Mouse (Mus musculus) embryonic fibroblast, embryonic 13.5 days (primary cell): ENCODE data around the gene Abca1.

Source experiments
- CTCF ChIP-seq: IDR thresholded peaks from 2 replicates; pipeline ENCODE4 v1.5.1; 2011; ENCODE audit warnings: mild to moderate bottlenecking, control low read depth, low read length, moderate library complexity, borderline replicate concordance; ENCODE audit not compliant: insufficient read depth
- POLR2A ChIP-seq: IDR thresholded peaks from 2 replicates; pipeline ENCODE4 v1.6.1; 2011; ENCODE audit warnings: low read depth, mild to moderate bottlenecking, control low read depth, low read length, moderate library complexity

- no peak for TF ChIP-seq CTCF
- TF ChIP-seq POLR2A: no peak
Measured at GRCm38 (mm10) chr4:53174906-53175305, 15.2 kb upstream of the Abca1 start.
